Mouse (Mus musculus) limb, embryonic 11.5 days (tissue): ENCODE results near the gene Atf7. TPM values are rescaled to one million over a fixed set of nuclear protein-coding genes. Genes with fewer than 3 reads are reported as not detected.

Experiments
- ATAC-seq: fragments of 200-750 bp; cut with Nextera tagmentation; 2 replicates; pipeline ENCODE4 v1.8.0; 2017; ENCODE audit warnings: low read depth; ENCODE audit not compliant: insufficient number of reproducible peaks, low FRiP score, low TSS enrichment
- DNase-seq: peaks from one replicate; pipeline ENCODE4 v3.0.0-alpha.2; 2015; ENCODE audit warnings: low spot score
- H3K27ac ChIP-seq: fragments of 300-500 bp; sonication (generic); replicated peaks from 2 replicates; pipeline ENCODE4 v1.5.1; 2014; ENCODE audit warnings: low read depth, mild to moderate bottlenecking, low read length
- H3K27me3 ChIP-seq: fragments of 300-500 bp; sonication (generic); 2 replicates; pipeline ENCODE4 v1.6.1; 2014; ENCODE audit warnings: mild to moderate bottlenecking, low read length, mixed read lengths; ENCODE audit not compliant: control insufficient read depth, insufficient read depth
- H3K36me3 ChIP-seq: fragments of 300-500 bp; sonication (generic); 2 replicates; pipeline ENCODE4 v1.6.1; 2014; ENCODE audit warnings: mild to moderate bottlenecking, low read length, moderate library complexity, mixed read lengths; ENCODE audit not compliant: control insufficient read depth, insufficient read depth
- H3K4me1 ChIP-seq: fragments of 300-500 bp; sonication (generic); 2 replicates; pipeline ENCODE4 v1.6.1; 2014; ENCODE audit warnings: low read length, mixed read lengths; ENCODE audit not compliant: control insufficient read depth, insufficient read depth
- H3K4me2 ChIP-seq: fragments of 300-500 bp; sonication (generic); 2 replicates; pipeline ENCODE4 v1.6.1; 2014; ENCODE audit warnings: low read depth, mild to moderate bottlenecking, moderate library complexity; ENCODE audit not compliant: severe bottlenecking
- H3K4me3 ChIP-seq: fragments of 300-500 bp; sonication (generic); 2 replicates; pipeline ENCODE4 v1.5.1; 2014; ENCODE audit warnings: low read depth, low read length
- H3K9ac ChIP-seq: fragments of 300-500 bp; sonication (generic); 2 replicates; pipeline ENCODE4 v1.6.1; 2014; ENCODE audit warnings: mild to moderate bottlenecking, low read length
- H3K9me3 ChIP-seq: fragments of 300-500 bp; sonication (generic); 2 replicates; pipeline ENCODE4 v1.6.1; 2016; ENCODE audit warnings: low read length; ENCODE audit not compliant: control insufficient read depth
- WGBS: fragments of 180-500 bp; shearing (Covaris S2); extraction: QIAGEN DNeasy Blood & Tissue Kit; methylation state at CpG from one replicate; pipeline ENCODE4 v1.1.7; 2014; 5-methylcytosine and 5-hydroxymethylcytosine counted together
- polyA plus RNA-seq: library from polyadenylated mRNA; unstranded; fragments of >200 nt; fragmentation: Nextera tagmentation; extraction: Ambion mirVana; gene quantifications from 2 replicates; pipeline ENCODE4 v1.2.1, GENCODE M21; 2014

Atf7 gene
- polyA plus RNA-seq, 1 experiment from 2014 or later, result 19.7 TPM

GRCm38 (mm10) chr15:102581205-102581604 lies 44.1 kb downstream of the Atf7 start:
- H3K4me2 ChIP-seq, result no peak overlapping the region
- ATAC-seq, result no peak
- H3K4me1 ChIP-seq, result no peaks in the 10 kb centered on the region
- H3K36me3 ChIP-seq, result no peaks in the 10 kb centered on the region
- H3K9me3 ChIP-seq, result no peaks in the 10 kb centered on the region
- no peak for DNase-seq
- no peak overlapping the region for H3K27ac ChIP-seq
- no peak overlapping the region for H3K9ac ChIP-seq
- 86% methylated on average over 1 of the region's 1 CpGs for WGBS
- H3K4me3 ChIP-seq, result no peak overlapping the region
- H3K27me3 ChIP-seq, result no peaks in the 10 kb centered on the region

- H3K4me1 ChIP-seq, result no peaks in the 10 kb centered on the region
- H3K27me3 ChIP-seq, result no peaks in the 10 kb centered on the region
- no peak overlapping the region for H3K27ac ChIP-seq
- no peak overlapping the region for H3K4me2 ChIP-seq
- no peaks in the 10 kb centered on the region for H3K9me3 ChIP-seq
- no peaks in the 10 kb centered on the region for H3K36me3 ChIP-seq
- H3K9ac ChIP-seq, result no peak overlapping the region
- no peak overlapping the region for H3K4me3 ChIP-seq
- DNase-seq (no peak), ATAC-seq (no peak)
- 85% methylated on average over 2 of the region's 2 CpGs for WGBS
Measured at GRCm38 (mm10) chr15:102578351-102578750, 46.9 kb downstream of the Atf7 start.

DNA sequence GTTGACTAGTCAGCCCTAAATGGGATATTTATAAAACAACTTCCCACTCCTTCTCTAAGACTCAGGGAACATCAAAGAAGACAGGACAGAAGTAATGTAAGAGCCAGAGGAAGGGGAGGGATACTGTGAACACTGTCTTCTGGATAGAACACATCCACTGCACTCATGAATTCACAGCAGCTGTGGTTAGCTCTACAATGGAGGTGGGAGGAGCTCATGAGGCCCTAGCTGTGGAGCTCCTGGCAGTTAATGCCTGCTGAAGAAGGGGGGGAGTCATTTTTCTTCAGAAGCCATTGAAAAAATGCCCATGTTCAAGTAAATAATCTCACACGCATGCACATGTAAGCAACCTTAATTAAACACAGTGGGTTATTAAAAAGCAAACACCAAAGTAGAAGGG lies 48.3 kb downstream of the Atf7 start:
- Histone ChIP-seq H3K27ac (no peak overlapping the region), H3K4me3 (no peak overlapping the region), H3K4me2 (no peak overlapping the region), H3K9me3 (no peaks in the 10 kb centered on the region), H3K27me3 (no peaks in the 10 kb centered on the region), H3K36me3 (no peaks in the 10 kb centered on the region), H3K9ac (no peak overlapping the region), H3K4me1 (no peaks in the 10 kb centered on the region)
- ATAC-seq (no peak), DNase-seq (no peak)
- WGBS, result 83% methylated on average over 1 of the region's 1 CpGs

- Histone ChIP-seq H3K36me3 (no peaks in the 10 kb centered on the region), H3K27me3 (no peaks in the 10 kb centered on the region), H3K4me3 (no peak overlapping the region), H3K4me1 (no peaks in the 10 kb centered on the region), H3K27ac (no peak overlapping the region), H3K9me3 (no peaks in the 10 kb centered on the region), H3K9ac (no peak overlapping the region), H3K4me2 (no peak overlapping the region)
- 91% methylated on average over 3 of the region's 3 CpGs for WGBS
- ATAC-seq (no peak), DNase-seq (no peak)
Measured at GRCm38 (mm10) chr15:102572081-102572480, 53.2 kb downstream of the Atf7 start.

DNA sequence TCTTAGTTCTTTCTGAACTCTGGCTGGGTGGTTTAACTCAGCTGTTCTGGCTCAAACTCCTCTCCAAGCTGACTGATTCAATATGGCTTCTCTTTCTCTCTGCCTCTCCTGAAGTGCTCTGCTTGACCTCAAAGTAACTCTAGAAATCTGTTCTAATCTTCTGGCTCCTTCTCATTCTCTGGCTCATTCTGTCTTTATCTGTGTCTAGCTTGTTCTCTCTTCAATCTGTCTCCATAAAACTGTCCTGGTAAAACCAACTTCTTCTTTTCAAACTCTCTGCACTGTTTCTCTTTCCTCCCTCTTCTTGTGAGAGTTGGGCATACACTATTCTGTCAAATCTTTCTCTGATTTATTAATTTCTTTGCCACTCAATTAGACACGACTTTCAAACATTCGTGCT lies 57.4 kb downstream of the Atf7 start:
- Histone ChIP-seq H3K36me3 (no peaks in the 10 kb centered on the region), H3K27ac (no peak overlapping the region), H3K4me1 (no peaks in the 10 kb centered on the region), H3K9me3 (no peaks in the 10 kb centered on the region), H3K4me3 (no peak overlapping the region), H3K4me2 (no peak overlapping the region), H3K9ac (no peak overlapping the region), H3K27me3 (no peaks in the 10 kb centered on the region)
- DNase-seq (no peak), ATAC-seq (no peak)
- WGBS, result 85% methylated on average over 2 of the region's 2 CpGs

- no peak for DNase-seq
- H3K9me3 ChIP-seq, result no peaks in the 10 kb centered on the region
- no peak overlapping the region for H3K9ac ChIP-seq
- no peak for ATAC-seq
- 49% methylated on average over 5 of the region's 5 CpGs for WGBS
- H3K4me1 ChIP-seq, result no peaks in the 10 kb centered on the region
- H3K27me3 ChIP-seq, result no peaks in the 10 kb centered on the region
- no peaks in the 10 kb centered on the region for H3K36me3 ChIP-seq
- no peak overlapping the region for H3K4me2 ChIP-seq
- no peak overlapping the region for H3K4me3 ChIP-seq
- no peak overlapping the region for H3K27ac ChIP-seq
Measured at GRCm38 (mm10) chr15:102563681-102564080, 61.6 kb downstream of the Atf7 start.

GRCm38 (mm10) chr15:102563061-102563460 lies 62.2 kb downstream of the Atf7 start:
- Histone ChIP-seq H3K27me3 (no peaks in the 10 kb centered on the region), H3K9ac (no peak overlapping the region), H3K9me3 (no peaks in the 10 kb centered on the region), H3K27ac (no peak overlapping the region), H3K4me2 (no peak overlapping the region), H3K4me3 (no peak overlapping the region), H3K36me3 (no peaks in the 10 kb centered on the region), H3K4me1 (no peaks in the 10 kb centered on the region)
- DNase-seq (no peak), ATAC-seq (no peak)
- WGBS, result 69% methylated on average over 3 of the region's 3 CpGs

- Histone ChIP-seq H3K4me2 (no peak overlapping the region), H3K4me1 (no peaks in the 10 kb centered on the region), H3K27ac (no peak overlapping the region), H3K9ac (no peak overlapping the region), H3K36me3 (no peaks in the 10 kb centered on the region), H3K4me3 (no peak overlapping the region), H3K9me3 (no peaks in the 10 kb centered on the region), H3K27me3 (no peaks in the 10 kb centered on the region)
- ATAC-seq, result no peak
- 95% methylated on average over 1 of the region's 1 CpGs for WGBS
- DNase-seq, result no peak
Measured at GRCm38 (mm10) chr15:102562491-102562890, 62.8 kb downstream of the Atf7 start.

DNA sequence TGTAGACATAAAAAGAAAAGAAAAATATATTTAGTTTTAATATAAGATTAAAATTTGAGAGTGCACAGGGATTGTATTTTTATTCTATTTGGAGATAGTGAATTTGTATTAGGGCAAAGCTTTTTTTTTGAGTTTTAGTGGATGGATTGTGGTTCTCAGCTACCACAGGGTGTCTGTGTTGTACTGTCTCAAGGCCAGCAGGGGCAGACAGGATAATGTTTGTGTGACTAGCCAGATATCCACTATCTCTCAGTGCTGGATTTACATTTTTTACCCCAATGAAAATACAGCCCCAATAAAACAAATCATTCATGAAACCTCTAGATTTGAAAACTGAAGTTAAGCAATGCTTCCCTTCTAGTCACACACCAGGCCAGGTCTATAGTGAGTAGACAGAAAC lies 67.7 kb downstream of the Atf7 start:
- H3K36me3 ChIP-seq, result peaks cover 6% of the 10 kb centered on the region; the same call in 1 of the 2 replicates

More for the DNA sequence above, 67.7 kb downstream of the Atf7 start:
- Histone ChIP-seq H3K27ac (no peak overlapping the region), H3K4me2 (no peak overlapping the region), H3K27me3 (no peaks in the 10 kb centered on the region), H3K9me3 (no peaks in the 10 kb centered on the region), H3K4me1 (no peaks in the 10 kb centered on the region), H3K4me3 (no peak overlapping the region), H3K9ac (no peak overlapping the region)
- ATAC-seq (no peak), DNase-seq (no peak)
